Mouse (Mus musculus) kidney, adult 8-10 months (tissue): ENCODE data around the gene Cdk5r1.
"Not testable (repeated sequence)": the region's sequence is repeated elsewhere in the genome, so short reads cannot be mapped to it uniquely, and the experiment has no call there.

ENCODE experiments used
- DNase-seq, 2 experiments: peaks; one replicate each; pipeline ENCODE4 v3.0.0; 2022

Cdk5r1 gene

DNA sequence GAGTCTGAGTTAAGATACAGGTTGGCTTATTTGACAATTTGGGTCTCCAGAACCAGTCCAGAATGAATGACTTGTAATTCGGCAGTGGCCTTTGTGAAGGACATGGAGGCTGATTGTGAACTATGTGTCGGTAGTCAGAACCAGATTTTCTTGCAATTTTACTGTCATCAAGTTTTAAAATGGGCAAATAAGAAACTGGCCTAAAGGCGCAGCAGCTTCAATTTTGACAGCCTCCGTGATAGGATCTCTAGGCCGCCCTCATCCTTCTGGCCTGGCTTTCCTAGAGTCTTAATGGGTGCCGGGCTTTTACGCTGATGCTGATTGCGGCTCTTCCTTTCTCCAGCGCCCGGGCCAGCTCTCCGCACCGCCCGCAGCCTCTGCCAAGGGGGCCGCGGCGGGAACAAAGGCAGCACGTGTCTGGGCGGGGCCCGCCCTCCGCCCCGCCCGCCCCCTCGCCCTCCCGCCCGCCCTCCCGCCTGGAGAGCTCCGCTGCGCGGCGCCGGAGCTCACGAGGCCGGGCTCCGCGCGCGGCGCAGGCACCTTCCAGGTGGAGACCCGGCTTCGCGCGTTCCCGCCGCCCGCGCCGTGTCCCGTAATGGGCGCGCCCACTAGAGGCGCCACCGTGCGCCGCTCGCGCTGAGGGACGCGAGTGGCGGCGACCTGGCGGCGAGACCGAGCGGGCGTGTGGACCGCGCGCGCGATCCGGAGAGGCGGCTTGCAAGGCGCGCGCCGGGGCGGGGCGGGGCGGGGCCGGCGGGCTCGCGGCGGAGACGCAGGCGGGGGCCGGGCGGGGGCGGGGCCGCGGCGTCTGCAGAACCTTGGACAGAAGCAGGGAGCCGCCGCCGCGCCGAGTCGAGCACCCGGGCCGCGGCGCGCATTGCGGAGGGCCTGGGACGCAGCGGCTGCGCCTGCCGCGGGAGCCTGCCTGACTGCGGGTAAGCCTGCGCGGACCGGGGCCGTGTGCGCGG, at the start of gene Cdk5r1:
Cdk5r1 (plus strand) TSS at position 802 of the 968 bp plus-strand sequence.
- DNase-seq = peak; percentile 80 to 82

DNA sequence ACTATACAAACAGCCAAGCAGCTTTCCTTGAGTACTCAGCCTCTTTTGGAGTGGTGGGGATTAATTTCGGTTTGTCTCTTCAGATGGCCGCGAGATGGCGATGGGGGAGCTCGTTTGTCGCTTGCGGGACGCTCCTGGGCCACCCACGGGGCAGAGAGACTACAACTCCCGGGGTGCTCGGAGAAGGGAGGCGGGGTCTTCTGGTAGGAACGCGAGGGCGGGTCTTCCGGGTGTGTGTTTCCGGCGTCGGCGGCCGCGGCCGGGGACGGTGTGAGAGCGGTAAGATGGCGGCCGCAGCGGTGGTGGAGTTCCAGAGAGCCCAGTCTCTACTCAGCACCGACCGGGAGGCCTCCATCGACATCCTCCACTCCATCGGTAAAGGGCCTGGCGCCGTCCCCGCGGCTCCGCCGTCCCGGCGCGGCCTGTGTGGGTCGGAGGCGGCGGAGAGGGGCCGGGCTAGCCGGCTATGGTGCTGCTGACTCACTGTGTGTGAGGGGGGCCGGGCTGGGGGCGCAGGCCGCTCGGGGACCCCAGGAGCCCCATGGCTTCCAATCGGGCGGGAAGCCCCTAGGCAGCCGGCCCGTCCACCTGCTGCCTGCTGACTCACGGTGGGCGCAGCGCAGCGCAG, 48.3 kb upstream of the Cdk5r1 start, which contains the start of gene Psmd11:
Psmd11 (plus strand) TSS at position 235 of the 628 bp plus-strand sequence.
- DNase-seq = peak; percentile 94 to 95

DNA sequence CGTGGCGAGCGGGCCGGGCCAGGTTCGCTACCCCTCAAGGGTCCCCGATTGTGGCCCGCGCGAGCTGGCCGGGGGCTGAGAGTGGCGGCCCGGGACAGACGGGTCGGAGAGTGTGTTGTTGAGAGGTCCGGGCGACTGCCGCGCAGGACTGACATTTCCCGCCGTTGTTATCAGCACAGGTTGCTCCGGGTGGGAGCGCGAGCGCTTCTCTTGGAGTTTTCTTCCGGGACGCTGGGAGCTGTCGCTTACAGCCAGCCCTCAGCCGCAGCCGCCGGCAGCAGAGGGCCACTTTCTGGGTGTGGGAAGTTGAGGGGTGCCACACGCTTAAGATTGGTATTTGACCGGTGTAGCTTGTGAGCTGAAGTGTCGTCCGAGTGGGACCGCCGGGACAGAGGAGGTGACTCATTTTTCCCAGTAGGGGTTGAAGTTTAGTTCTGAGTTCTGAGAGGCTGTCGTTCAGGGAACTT, 47.8 kb upstream of the Cdk5r1 start:
- DNase-seq = peak; percentile 12 to 31

DNA sequence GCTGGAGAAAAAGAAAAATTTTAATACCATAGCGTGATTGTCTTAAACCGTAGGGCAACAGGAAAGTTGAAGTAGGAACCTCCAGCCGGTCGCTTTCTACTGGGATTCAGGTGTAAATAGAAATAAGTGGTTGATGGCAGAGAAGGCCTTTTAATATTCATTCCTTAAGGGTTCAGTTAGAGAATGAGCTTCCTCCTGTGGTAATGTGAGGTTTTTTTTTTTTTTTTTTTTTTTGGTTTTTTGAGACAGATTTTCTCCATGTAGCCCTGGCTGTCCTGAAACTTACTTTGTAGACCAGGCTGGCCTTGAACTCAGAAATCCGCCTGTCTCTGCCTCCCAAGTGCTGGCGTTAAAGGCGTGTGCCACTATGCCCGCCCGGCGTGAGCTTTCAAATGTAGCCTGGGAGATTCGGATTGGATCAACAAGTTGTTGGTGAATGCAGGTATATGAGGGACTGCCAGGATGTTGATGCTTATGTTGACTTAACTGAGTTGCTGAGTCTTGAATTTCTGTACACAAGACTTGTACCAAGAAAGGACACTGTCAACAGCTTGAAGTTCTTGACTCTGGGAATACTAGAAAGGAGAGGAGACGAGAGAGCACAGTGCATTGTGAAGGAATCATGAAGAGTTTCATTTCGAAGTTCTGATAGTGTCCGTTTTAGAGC, 47.2 kb upstream of the Cdk5r1 start:
- no peak for DNase-seq

DNA sequence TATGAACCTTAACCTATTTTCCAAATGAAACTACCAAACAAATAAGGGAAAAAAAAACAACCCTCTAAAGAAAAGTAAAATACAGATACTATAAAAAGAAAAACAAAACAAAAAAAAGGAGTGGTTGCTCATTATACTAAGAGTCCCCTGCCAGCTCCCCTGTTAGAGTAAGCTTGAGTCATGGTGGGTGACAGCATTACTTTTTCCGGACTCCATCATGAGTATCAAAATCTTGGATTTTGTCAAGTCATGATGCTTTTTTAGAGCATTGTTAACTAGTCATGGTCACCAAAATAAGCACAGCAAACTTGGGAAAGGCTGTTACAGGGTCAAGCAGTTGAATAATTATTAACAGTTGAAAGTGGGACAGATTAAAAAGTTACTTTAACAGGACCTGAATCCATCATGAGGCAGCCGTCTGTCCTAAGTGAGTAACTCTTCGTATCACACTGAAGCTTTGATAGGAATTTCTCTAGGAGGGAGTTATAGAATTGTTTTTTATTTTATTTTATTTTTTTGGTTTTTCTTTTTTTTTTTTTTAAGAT, 46.4 kb upstream of the Cdk5r1 start:
- DNase-seq = peak; percentile 5 to 59

DNA sequence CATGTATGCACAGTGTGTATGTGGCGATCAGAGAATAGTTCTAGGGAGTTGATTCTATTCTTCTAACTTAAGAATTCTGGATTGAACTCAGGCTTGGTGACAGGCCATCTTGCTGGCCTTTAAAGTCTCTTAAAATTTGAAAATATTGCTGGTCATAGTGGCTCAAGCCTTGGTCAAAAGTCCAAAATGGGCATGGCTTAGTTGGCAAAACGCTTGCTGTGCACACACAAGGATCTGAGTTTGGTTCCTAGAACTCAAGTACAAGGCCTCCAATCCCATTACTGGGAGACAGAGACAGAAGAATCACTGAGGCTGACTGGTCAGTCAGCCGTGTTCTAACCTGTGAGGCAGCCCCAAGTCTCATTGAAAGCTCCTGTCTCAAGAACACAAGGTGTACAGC, 29.9 kb upstream of the Cdk5r1 start:
- peak in 1 of 2 experiments; percentile 26 for DNase-seq

DNA sequence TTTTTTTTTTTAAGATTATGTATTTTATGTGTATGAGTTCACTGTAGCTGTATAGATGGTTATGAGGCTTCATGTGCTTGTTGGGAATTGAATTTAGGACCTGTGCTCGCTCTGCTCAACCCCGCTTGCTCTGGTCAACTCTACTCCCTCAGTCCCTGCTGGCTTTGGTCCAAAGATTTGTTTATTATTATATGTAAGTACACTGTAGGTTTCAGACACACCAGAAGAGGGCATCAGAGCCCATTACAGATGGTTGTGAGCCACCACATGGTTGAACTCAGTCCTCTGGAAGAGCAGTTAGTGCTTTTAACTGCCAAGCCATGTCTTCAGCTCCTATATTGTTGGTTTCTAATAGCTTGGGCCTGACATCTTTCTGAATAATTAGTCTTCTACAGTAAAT, 27.0 kb upstream of the Cdk5r1 start:
- no peak for DNase-seq

DNA sequence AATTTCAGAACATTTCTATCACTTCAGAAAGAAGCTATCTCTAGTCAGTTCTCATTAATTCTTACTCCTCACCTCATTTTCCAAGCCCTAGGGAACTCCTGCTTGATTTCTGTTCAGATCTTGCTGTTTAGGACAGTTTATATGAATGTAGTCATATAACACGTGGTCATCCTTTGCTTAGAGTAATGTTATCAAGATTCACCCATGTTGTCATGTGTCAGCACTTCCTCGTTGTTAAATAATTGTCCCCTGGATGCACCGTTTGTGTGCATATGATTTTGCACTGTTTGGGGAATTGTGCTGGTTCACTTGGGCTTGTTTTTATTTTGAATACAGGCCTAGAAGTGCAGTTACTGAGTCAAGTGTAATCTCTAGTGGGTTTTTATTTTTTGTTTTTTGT, 24.6 kb upstream of the Cdk5r1 start:
- DNase-seq = no peak

DNA sequence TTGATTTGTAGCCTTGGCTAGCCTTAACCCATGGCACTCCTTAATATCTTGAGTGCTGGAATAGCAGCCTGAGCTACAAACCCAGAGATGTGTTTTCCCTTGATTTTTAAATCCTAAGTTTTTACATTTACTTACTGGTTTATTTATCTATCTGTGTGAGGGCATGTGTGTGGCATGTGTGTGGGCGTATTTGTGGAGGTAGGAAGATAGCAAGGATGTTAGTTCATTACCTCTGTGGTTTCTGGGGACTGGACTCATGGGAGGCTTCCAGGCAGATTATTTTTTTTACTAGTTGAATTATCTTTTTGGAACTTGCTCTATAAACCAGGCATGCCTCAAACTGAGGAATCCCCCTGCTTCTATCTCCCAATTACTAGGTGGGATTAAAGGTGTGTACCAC, 23.6 kb upstream of the Cdk5r1 start:
- no peak for DNase-seq

DNA sequence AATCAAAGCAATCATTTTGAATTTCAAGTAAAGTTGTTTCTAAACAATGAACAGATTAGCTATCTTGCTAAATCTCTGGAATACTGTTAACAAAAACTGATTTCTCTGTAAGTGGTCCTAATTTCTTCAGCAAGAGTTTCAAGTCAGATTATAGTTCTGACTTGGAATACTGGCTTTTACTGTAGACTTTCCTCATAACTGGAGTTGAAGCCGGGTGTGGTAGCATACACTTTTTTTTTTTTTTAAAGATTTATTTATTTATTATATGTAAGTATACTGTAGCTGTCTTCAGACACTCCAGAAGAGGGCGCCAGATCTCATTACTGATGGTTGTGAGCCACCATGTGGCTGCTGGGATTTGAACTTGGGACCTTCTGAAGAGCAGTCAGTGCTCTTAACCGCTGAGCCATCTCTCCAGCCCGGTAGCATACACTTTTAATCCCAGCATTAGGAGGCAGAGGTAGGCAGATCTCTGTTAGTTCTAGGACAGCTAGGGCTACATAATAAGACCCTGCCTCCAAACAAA, 13.2 kb upstream of the Cdk5r1 start:
- DNase-seq = not testable (repeated sequence)

DNA sequence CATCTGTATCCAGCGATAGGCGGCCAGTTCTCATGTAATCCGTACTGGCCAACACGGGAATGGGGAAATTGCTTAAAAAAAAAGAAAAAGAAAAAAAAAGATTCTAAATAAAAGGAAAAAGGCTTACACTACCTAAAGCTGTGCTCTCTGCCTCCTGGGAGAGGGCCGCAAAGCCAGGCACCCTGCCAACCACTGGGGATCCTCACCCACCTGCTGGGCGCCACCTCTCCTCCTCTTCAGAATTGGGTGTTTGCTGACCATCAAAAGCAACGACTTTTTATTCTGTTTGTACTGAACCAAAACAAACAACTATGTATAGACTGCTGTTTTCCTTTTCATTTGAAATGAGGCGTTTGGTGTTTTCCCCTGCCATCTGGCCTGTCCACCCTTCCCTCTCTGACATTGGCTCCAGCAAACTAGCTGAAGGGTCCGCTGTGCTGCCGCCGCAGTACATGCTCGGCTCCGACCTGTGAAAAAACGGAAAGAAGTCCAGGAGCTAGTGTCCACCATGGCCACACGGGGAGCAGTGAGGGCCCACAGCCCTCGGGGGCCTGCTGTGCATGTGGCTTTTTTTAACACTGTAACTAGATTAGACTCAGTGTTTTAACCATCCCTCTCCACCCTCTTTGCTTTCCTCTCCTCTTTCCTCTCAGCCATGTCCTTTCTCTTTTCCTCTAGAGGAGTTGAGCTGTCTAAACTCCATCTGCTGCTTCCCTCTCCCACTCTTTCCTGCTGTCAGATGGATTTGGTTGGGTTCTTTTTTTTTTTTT, 4.8 kb upstream of the Cdk5r1 start:
- no peak for DNase-seq

DNA sequence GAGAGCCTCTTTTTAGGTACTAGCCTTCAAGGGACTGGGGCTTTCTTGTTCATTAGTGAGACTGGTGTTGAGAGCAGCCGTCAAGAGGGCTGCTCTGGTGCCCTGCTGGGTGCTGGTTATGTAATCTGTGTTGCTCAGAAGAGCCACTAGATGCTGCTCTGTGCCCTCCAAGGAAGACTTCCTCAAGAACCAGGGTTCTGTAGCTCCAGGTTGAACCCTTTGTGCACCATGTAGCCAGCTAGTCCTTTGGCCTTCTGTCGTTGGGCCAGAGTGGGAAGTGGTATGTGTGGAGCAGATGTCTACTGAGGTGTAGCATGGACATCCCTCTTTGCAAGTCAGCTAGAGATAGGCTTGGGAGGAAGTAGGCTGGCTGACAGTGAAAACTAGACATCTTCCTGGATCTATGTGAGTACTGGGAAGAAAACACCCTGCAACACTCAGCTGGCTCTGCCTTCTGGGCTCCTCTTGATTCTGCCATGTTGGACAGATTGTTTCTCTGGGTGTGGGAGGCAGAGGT, 2.6 kb upstream of the Cdk5r1 start:
- no peak for DNase-seq

DNA sequence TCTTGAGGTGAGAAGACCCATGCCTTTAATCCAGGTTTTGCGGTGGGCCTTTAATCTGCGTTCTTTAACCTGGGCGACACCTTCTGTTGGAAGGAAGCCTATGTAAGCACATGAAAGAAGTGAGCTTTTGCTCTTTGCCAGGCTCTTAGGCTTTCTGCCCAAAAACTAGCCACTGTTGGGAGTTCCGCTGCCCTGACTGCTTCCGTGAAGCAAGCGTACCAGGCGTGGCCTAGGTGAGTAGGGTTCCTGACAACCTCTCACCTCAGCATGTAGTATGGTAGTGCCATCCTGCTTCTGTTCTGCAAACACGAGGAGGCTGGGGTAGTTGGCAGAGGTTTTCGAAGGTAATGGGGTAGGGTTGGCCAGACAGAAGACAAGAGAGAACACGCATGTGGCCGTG, 2.0 kb upstream of the Cdk5r1 start:
- DNase-seq = no peak

DNA sequence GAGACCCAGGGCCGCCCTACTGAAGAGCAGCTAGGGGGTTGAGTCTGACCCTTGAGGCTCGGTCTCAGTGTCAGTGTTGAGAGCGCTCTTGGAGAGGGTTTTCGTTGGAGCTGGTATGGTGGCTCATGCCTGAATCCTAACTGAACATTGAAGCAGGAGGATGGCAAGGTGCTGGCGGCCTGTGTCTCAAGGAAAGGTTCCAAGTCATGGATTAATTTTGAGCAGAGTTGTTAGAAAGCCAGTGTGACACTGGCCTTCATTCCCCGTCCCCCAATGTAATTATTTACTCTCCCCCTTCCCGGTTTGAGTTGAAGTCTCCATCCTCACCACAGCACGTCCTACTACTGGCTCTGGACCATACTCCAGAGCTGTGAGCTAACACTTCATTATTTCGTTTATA, 1.3 kb upstream of the Cdk5r1 start:
- DNase-seq = no peak

DNA sequence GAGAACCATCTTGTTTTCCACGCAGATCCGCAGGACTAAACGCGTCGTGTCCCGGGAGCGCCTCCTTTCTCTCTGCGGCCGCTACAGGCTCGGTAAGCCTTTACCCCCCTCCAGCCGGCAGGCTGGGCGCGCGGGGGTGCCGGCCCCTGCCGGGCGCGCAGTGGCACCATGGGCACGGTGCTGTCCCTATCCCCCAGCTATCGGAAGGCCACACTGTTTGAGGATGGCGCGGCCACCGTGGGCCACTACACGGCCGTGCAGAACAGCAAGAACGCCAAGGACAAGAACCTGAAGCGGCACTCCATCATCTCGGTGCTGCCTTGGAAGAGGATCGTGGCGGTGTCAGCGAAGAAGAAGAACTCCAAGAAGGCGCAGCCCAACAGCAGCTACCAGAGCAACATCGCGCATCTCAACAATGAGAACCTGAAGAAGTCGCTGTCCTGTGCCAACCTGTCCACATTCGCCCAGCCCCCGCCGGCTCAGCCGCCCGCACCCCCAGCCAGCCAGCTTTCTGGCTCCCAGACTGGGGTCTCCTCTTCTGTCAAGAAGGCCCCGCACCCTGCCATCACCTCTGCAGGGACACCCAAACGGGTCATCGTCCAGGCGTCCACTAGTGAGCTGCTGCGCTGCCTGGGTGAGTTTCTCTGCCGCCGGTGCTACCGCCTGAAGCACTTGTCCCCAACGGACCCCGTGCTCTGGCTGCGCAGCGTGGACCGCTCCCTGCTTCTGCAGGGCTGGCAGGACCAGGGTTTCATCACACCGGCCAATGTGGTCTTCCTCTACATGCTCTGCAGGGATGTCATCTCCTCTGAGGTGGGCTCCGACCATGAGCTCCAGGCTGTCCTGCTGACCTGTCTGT, 747 bp downstream of the Cdk5r1 start:
- DNase-seq = peak in 1 of 2 experiments; percentile 6

DNA sequence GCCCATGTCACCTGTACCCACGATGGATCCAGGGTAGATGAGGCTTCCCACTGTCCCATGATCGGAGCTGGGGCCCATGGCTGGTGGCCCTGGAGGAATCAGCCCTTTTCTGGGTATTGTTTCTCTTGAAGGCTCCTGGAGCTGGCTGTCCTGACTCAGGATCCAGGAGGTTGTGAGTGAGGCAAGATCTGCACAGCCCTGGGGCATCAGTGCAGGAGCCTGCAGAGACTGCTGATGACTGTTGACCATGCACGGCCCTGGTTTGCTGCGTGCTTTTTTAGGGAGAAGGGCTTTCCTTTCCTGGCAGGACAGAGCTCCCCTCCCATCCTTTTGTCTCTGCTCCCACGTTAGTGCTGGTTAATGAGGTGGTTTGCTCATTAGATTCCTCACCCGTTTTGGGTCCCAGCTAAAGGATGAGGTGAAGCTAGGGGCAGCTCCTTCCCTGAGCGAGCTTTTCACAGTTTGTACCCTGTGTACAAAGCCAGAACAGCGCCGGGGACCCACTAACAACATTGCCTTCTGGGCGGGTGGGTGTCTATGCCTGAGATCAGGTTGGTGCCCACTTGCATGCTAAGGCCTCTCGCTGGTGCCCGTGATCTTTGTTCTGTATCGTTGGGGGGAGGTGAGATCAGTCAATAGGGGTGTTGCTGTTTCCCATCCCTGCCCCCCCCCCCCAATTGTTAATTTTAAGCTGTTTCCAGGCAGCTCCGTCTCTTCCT, 2.0 kb downstream of the Cdk5r1 start:
- DNase-seq = no peak

DNA sequence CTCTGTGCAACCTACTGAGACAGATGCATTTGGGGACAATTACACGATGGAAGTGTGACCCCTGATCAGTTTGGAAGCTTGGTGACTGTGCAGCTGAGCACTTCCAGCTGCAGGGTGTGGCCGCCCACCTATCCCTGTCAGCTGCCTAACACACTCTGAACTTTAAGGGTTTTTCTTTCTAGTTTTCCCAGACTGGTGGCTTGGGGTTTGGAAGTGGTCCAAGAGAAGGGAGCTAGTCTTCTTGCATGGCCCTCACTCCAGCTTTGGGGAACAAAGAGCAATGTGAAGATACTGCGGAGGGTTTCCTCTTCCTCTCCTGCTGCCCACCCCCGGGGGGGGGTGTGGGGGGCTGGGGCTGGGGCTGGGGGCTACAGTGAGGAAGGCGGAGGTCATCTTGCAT, 2.6 kb downstream of the Cdk5r1 start:
- no peak for DNase-seq

DNA sequence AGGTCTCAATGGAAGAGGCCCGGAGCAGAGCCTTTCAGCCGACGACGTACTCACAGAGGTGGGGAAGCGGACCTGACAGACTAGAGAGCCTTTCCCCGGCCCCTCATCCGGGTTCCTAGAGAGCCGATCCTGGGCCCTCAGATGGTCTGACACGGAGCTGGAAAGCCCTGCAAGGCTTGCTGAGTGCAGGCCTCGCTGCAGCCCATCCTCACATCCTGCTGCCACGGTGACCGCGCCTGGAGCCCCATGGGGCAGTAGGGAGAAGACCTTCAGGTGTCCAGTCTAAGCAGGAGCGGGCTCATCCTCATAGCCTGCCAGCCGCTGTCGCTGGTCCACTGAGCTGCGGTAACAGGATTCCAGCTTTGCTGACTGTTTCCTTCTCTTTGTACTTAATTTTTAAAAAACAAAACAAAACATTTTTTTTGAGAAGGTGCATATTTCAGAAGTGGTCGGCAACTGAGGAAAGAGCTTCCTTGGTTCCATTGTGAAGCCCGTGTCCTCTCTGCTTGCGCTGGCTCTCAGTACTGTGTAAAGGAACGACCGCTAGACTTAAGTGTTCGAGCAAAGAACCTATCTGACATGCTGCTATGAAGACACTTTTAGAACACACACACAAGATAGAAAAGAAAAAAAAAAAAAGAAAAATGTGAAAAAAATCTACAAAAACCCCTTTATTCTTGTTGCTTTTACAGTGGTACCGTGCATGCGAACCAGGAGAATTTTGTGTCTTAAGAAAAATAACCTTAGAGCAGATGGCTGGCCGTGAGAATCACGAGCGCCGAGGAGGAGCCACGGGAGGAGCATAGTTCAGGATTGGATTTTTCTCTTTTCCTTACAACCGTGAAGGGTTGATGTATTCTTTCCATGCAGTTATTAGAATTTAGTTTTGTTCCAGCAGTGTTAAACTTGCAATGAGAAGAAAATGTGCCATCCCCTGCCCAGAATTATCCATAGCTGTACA, 3.4 kb downstream of the Cdk5r1 start:
- no peak for DNase-seq
